Mouse (Mus musculus): ENCODE results near the gene Plk1.

- TF ChIP-seq POLR2A (IDR thresholded peaks at IDR 0.05; ENCODE audit: extremely low read depth, insufficient read depth, low read length) (no peak), CTCF (IDR thresholded peaks at IDR 0.05; ENCODE audit: low read depth, low read length) (no peak)
These were observed 12.4 kb downstream of the Plk1 start for GRCm38 (mm10) chr7:122171613-122172012.

Measured in liver, adult 2 months (tissue).